Mouse (Mus musculus): ENCODE data around the gene Ap1m1.

Gene Ap1m1

GRCm38 (mm10) chr8:72239499-72240402 lies at the start of gene Ap1m1:
TSS of gene Ap1m1 (plus strand) at chr8:72240018.
- peak; percentile 98 for DNase-seq (ENCODE audit: low spot score)

- no peak for DNase-seq (ENCODE audit: low spot score)
Measured at GRCm38 (mm10) chr8:72190215-72190539, 49.6 kb upstream of the Ap1m1 start.

GRCm38 (mm10) chr8:72192065-72192464 lies 47.8 kb upstream of the Ap1m1 start:
- DNase-seq (ENCODE audit: low spot score): no peak

- DNase-seq (ENCODE audit: low spot score): no peak
Measured at GRCm38 (mm10) chr8:72197997-72198396, 41.8 kb upstream of the Ap1m1 start.

GRCm38 (mm10) chr8:72208582-72208981 lies 31.2 kb upstream of the Ap1m1 start:
- DNase-seq (ENCODE audit: low spot score): no peak

- DNase-seq (ENCODE audit: low spot score): no peak
Measured at GRCm38 (mm10) chr8:72210222-72210621, 29.6 kb upstream of the Ap1m1 start.

GRCm38 (mm10) chr8:72210710-72211109 lies 29.1 kb upstream of the Ap1m1 start:
- DNase-seq (ENCODE audit: low spot score): no peak

- no peak for DNase-seq (ENCODE audit: low spot score)
Measured at GRCm38 (mm10) chr8:72211846-72212245, 28.0 kb upstream of the Ap1m1 start.

- DNase-seq (ENCODE audit: low spot score): no peak
Measured at GRCm38 (mm10) chr8:72212751-72213150, 27.1 kb upstream of the Ap1m1 start, which contains the start of gene Cib3. TSS of gene Cib3 (minus strand) at chr8:72212837.

- no peak for DNase-seq (ENCODE audit: low spot score)
Measured at GRCm38 (mm10) chr8:72213536-72213935, 26.3 kb upstream of the Ap1m1 start, which contains the start of gene Gm11034. TSS of gene Gm11034 (minus strand) at chr8:72213636.

GRCm38 (mm10) chr8:72215060-72215459 lies 24.8 kb upstream of the Ap1m1 start:
- DNase-seq (ENCODE audit: low spot score): no peak

- DNase-seq (ENCODE audit: low spot score): no peak
Measured at GRCm38 (mm10) chr8:72215871-72216270, 23.9 kb upstream of the Ap1m1 start.

GRCm38 (mm10) chr8:72218781-72219540 lies 20.9 kb upstream of the Ap1m1 start:
- DNase-seq (ENCODE audit: low spot score): no peak

GRCm38 (mm10) chr8:72219541-72220363 lies 20.1 kb upstream of the Ap1m1 start, which contains the start of gene Fam32a:
TSS of gene Fam32a (plus strand) at chr8:72219730.
- peak; percentile 89 for DNase-seq (ENCODE audit: low spot score)

- no peak for DNase-seq (ENCODE audit: low spot score)
Measured at GRCm38 (mm10) chr8:72220758-72221157, 19.1 kb upstream of the Ap1m1 start.

- DNase-seq (ENCODE audit: low spot score): no peak
Measured at GRCm38 (mm10) chr8:72222656-72223055, 17.2 kb upstream of the Ap1m1 start.

GRCm38 (mm10) chr8:72240403-72240763 lies 565 bp downstream of the Ap1m1 start:
- DNase-seq (ENCODE audit: low spot score): no peak

- no peak for DNase-seq (ENCODE audit: low spot score)
Measured at GRCm38 (mm10) chr8:72240951-72241350, 1.1 kb downstream of the Ap1m1 start.

GRCm38 (mm10) chr8:72242226-72242625 lies 2.4 kb downstream of the Ap1m1 start:
- DNase-seq (ENCODE audit: low spot score): no peak

- DNase-seq (ENCODE audit: low spot score): no peak
Measured at GRCm38 (mm10) chr8:72244610-72245009, 4.8 kb downstream of the Ap1m1 start.

- peak; percentile 26 for DNase-seq (ENCODE audit: low spot score)
Measured at GRCm38 (mm10) chr8:72257171-72257901, 17.5 kb downstream of the Ap1m1 start.

GRCm38 (mm10) chr8:72257902-72258238 lies 18.1 kb downstream of the Ap1m1 start:
- DNase-seq (ENCODE audit: low spot score): no peak
